In the genomic region with DNA sequence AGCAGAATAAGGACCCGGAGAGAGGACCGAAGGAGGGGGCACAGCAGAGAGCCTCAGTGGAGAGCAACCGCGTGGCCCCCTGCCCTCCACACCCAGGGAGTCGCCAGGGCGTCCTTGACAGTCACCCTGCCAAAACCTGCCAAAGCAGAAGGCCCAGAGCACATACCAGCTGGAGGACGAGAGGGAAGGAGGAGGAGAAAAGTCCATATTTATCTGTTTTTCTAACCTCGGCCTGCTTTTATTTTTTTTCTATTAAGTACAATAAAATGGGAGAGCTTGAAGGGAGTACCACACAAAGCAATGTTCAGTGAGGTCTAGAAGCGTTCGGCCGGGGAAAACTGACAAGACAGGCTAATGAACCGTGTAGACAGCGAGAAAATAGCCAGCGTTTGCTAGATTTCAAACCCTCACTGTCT, we compare ENCODE assay signal across 9 mouse cellular contexts. TPM values are rescaled to one million over a fixed set of nuclear protein-coding genes. Genes with fewer than 3 reads are reported as not detected.
DNase-seq lines count a peak whose midpoint lies in the region; ATAC-seq and TF ChIP-seq lines count a peak whose summit lies in the region.
"Had no signal": no experiment of that assay in that cellular context is flagged by ENCODE, and none has a peak within 500 bp of the region (broad histone marks: within the 10 kb centered on the region; RNA-seq: fewer than 3 reads in every experiment).

No protein-coding gene starts in this region.

- no peaks in the 10 kb centered on the region for H3K36me3 ChIP-seq in lung, embryonic 15.5 days
- H3K36me3 ChIP-seq in heart, embryonic 14.5 days (ENCODE audit: control insufficient read depth, insufficient read depth, low read length), result peaks cover 49% of the 10 kb centered on the region
- H3K36me3 ChIP-seq in liver, embryonic 13.5 days, result peaks cover 13% of the 10 kb centered on the region; the same call in 1 of the 2 replicates
- H3K36me3 ChIP-seq: G1E had no signal

- H3K4me3 ChIP-seq in lung, embryonic 15.5 days, result peak overlapping the region; percentile 57
- H3K4me3 ChIP-seq in lung, adult 2 months (replicated peaks; ENCODE audit: extremely low read depth, low read depth, low read length), result no peak overlapping the region
- H3K4me3 ChIP-seq in heart, embryonic 14.5 days (ENCODE audit: control insufficient read depth in 1 of 2, insufficient read depth in 1 of 2, low read depth in 1 of 2, low read length in 2 of 2), result peak overlapping the region; percentile 13 to 36
- no peak overlapping the region; the same call in 1 of the 2 replicates for H3K4me3 ChIP-seq in liver, embryonic 13.5 days (replicated peaks)

- no peaks in the 10 kb centered on the region for H3K9me3 ChIP-seq in lung, embryonic 15.5 days
- H3K9me3 ChIP-seq in heart, embryonic 14.5 days (ENCODE audit: control insufficient read depth, low read length), result no peaks in the 10 kb centered on the region
- no peaks in the 10 kb centered on the region for H3K9me3 ChIP-seq in liver, embryonic 13.5 days (replicated peaks)
- H3K9me3 ChIP-seq: G1E had no signal

- H3K4me1 ChIP-seq in lung, embryonic 15.5 days, result peaks cover 16% of the 10 kb centered on the region
- H3K4me1 ChIP-seq in lung, adult 2 months (ENCODE audit: control insufficient read depth, insufficient read depth, low read length), result peaks cover 5% of the 10 kb centered on the region
- H3K4me1 ChIP-seq in heart, embryonic 14.5 days (ENCODE audit: control insufficient read depth in 2 of 2, insufficient read depth in 2 of 2, low read length in 2 of 2), result peaks cover 30 to 57% of the 10 kb centered on the region in 2 experiments
- H3K4me1 ChIP-seq in liver, embryonic 13.5 days (replicated peaks), result peaks cover 28% of the 10 kb centered on the region

- ATAC-seq in lung, embryonic 15.5 days (ENCODE audit: borderline replicate concordance, extremely low read depth, low FRiP score, low TSS enrichment), result no peak
- no peak for ATAC-seq in heart, embryonic 14.5 days (ENCODE audit: insufficient number of reproducible peaks, insufficient read depth, low FRiP score, low read depth)
- ATAC-seq in liver, embryonic 13.5 days (ENCODE audit: low read depth), result no peak
- no peak for ATAC-seq in monocyte, adult 5-6 weeks (replicated peaks; ENCODE audit: insufficient number of reproducible peaks, low FRiP score, low TSS enrichment, poor library complexity, severe bottlenecking)

- DNase-seq in lung, adult 2 months, result no peak
- DNase-seq in cerebellum, postnatal 36 days, result peak; percentile 50 to 55
- no peak for DNase-seq in liver, embryonic 13.5 days
- DNase-seq in yolk sac, embryonic 10.5 days (ENCODE audit: low spot score), result no peak
- DNase-seq in spleen, postnatal 10 days (ENCODE audit: low spot score in 2 of 2), result no peak

- H3K27me3 ChIP-seq in lung, embryonic 15.5 days, result 0 out of 2 replicates have a peak, but pooled peaks cover 3% of the 10 kb centered on the region
- no peaks in the 10 kb centered on the region for H3K27me3 ChIP-seq in heart, embryonic 14.5 days (ENCODE audit: control insufficient read depth, insufficient read depth, low read length)
- peaks cover 26% of the 10 kb centered on the region for H3K27me3 ChIP-seq in liver, embryonic 13.5 days

- H3K9ac ChIP-seq in lung, embryonic 15.5 days, result peak overlapping the region; percentile 51
- H3K9ac ChIP-seq in heart, embryonic 14.5 days (ENCODE audit: low read length), result peak overlapping the region; percentile 99
- H3K9ac ChIP-seq in liver, embryonic 13.5 days, result no peak overlapping the region

- H3K27ac ChIP-seq in lung, embryonic 15.5 days, result peak overlapping the region; percentile 92
- H3K27ac ChIP-seq in heart, embryonic 14.5 days (replicated peaks in 1 of 2; ENCODE audit: control insufficient read depth in 1 of 2, insufficient read depth in 1 of 2, low read depth in 2 of 2, low read length in 2 of 2), result peak overlapping the region; percentile 90 to 93
- H3K27ac ChIP-seq in liver, embryonic 13.5 days, result no peak overlapping the region

- 26% methylated on average over 14 of the region's 14 CpGs for WGBS in lung, embryonic 15.5 days
- 50% methylated on average over 14 of the region's 14 CpGs for WGBS in lung, adult 2 months
- 14% methylated on average over 14 of the region's 14 CpGs for WGBS in heart, embryonic 14.5 days
- 42% methylated on average over 14 of the region's 14 CpGs for WGBS in liver, embryonic 13.5 days (ENCODE audit: insufficient replicate concordance)

- TF ChIP-seq POLR2A in lung, adult 2 months (IDR thresholded peaks at IDR 0.05; ENCODE audit: borderline replicate concordance, extremely low read depth, low read depth, low read length), result no peak

- peak overlapping the region; percentile 64 for H3K4me2 ChIP-seq in lung, embryonic 15.5 days
- H3K4me2 ChIP-seq in heart, embryonic 14.5 days (ENCODE audit: low read length), result peak overlapping the region; percentile 96
- peak overlapping the region; percentile 12; the same call in 1 of the 2 replicates for H3K4me2 ChIP-seq in liver, embryonic 13.5 days

- no peak for TF ChIP-seq CTCF in lung, adult 2 months (IDR thresholded peaks at IDR 0.05; ENCODE audit: insufficient read depth, low read length)

RNA-seq across cellular contexts. Expression of a gene that starts 8.4 kb away (rescaled TPM):
- 112 and 116 TPM in 2 replicates for polyA plus RNA-seq in lung, embryonic 15.5 days (2015; fragmentation: Nextera tagmentation; extraction: Ambion mirVana)
- 26.0 and 31.3 TPM in 2 replicates for polyA plus RNA-seq in lung, adult 2 months (2012; rRNA removed)
- 50.1 and 55.4 TPM in 2 replicates for polyA plus RNA-seq in heart, embryonic 14.5 days (2014; fragmentation: Nextera tagmentation; extraction: Ambion mirVana)
- polyA plus RNA-seq in liver, embryonic 13.5 days (2015; fragmentation: Nextera tagmentation; extraction: Ambion mirVana), result 10.7 and 12.6 TPM in 2 replicates
- total RNA-seq in monocyte, adult 5-6 weeks (2017), result 6.7 to 11.1 TPM (median 10.2 TPM) in 3 replicates

Comparison
In these comparisons a context has a peak if more than half of its experiments do, and no peak if none do; other contexts are left out.
1. H3K4me3 ChIP-seq: peak in lung, embryonic 15.5 days (single experiment) and heart, embryonic 14.5 days (2 of 2); none in lung, adult 2 months (single experiment) and liver, embryonic 13.5 days (single experiment).
2. H3K4me2 ChIP-seq: peak in every context shown above with its lines; median percentile 96 in heart, embryonic 14.5 days; 64 in lung, embryonic 15.5 days; 12 in liver, embryonic 13.5 days.
3. DNase-seq: peak in cerebellum, postnatal 36 days (2 of 2); none in lung, adult 2 months (single experiment), liver, embryonic 13.5 days (single experiment), yolk sac, embryonic 10.5 days (single experiment) and spleen, postnatal 10 days (0 of 2).